Mouse (Mus musculus) liver, embryonic 14.5 days (tissue): ENCODE measurements around the gene Txndc9.

Experiments
- CTCF ChIP-seq: IDR thresholded peaks from 2 replicates; pipeline ENCODE4 v1.5.1; 2016; ENCODE audit warnings: antibody characterized with exemption, low read depth, control low read depth
- EP300 ChIP-seq: IDR thresholded peaks from 2 replicates; pipeline ENCODE4 v1.6.1; 2016; ENCODE audit warnings: antibody characterized with exemption, low read depth

DNA sequence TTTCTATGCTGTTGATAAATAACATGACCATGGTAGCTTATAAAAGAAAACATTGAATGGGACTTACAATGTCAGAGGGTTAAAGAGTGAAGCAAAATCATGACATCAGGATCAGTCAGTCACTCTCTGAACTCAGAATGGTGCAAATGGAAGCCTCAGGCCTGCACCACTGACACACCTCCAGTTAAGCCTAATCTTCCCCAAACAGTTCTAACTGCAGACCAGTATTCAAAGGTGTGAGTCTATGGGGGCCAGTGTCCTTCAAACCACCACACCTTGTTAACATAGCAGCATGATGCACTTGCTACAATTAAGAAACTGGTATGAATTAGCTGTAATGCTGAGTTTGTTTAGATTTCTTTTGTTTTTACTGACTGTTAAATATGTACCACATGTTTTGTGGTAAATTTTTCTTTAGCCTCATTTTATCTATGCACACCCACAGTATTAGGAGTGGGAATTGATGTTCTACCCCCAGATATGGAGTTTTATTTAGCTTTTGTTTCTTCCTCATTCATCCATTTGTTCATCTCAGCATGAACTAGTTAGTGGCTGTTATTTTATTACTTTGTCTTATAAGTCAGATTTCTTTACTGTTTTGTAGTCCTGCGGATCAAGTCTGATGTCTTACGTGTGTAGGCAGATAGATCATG is 17.0 kb upstream of the Txndc9 start:
- no peak for TF ChIP-seq CTCF
- peak; percentile 79 for TF ChIP-seq EP300
